Mouse (Mus musculus) gastrocnemius, postnatal 25 days (tissue): ENCODE measurements around the gene Hmgb4. TPM values are rescaled to one million over a fixed set of nuclear protein-coding genes. Genes with fewer than 3 reads are reported as not detected.

ENCODE experiments used
- DNase-seq: peaks from one replicate; pipeline ENCODE4 v3.0.0; 2022
- total RNA-seq, 2 experiments: library from RNA; stranded (reverse); gene quantifications; 1 replicate in 1 of 2; 2 replicates in 1 of 2; pipeline ENCODE4 v1.2.3; 2021

Gene Hmgb4
- total RNA-seq, 2 experiments from 2014 or later, result not detected

- no peak for DNase-seq
Observed at GRCm38 (mm10) chr4:128224453-128224852, 36.3 kb downstream of the Hmgb4 start.

- no peak for DNase-seq
Observed at GRCm38 (mm10) chr4:128217991-128218595, 42.7 kb downstream of the Hmgb4 start.
